Mouse (Mus musculus): ENCODE measurements around the gene Gm609. TPM values are rescaled to one million over a fixed set of nuclear protein-coding genes. Genes with fewer than 3 reads are reported as not detected.

The Gm609 gene
- total RNA-seq, 2 experiments from 2014 or later: 0.26 to 0.32 TPM

Other genes with a start within 250 kb of the Gm609 start
- 100 to 1,000 TPM; 113 to 117 TPM for gene Cd200, start 83.9 kb downstream of the Gm609 start, total RNA-seq (2021)
- not detected for gene Gm17783, start 39.1 kb upstream of the Gm609 start, total RNA-seq (2021)
- not detected for gene Slc9c1, start 42.3 kb upstream of the Gm609 start, total RNA-seq (2021)
- gene Gcsam, start 117.4 kb upstream of the Gm609 start, total RNA-seq (2021): not detected
- not detected for gene BC016579, start 161.1 kb upstream of the Gm609 start, total RNA-seq (2021)
- gene Tmprss7, start 200.7 kb upstream of the Gm609 start, total RNA-seq (2021): 1 to 10 TPM in 1 of 2 experiments, under 1 TPM in 1; 0.91 to 2.4 TPM
- 100 to 1,000 TPM; 287 to 317 TPM for gene Tagln3, start 231.6 kb upstream of the Gm609 start, total RNA-seq (2021)
- gene Abhd10, start 250.0 kb upstream of the Gm609 start, total RNA-seq (2021): 10 to 100 TPM; 20.0 TPM